Mouse (Mus musculus) spleen, adult 2 months (tissue): ENCODE results near the gene Thbs3.

Source experiments
- CTCF ChIP-seq: fragments of 200-500 bp; IDR thresholded peaks from 2 replicates; pipeline ENCODE4 v1.5.1; 2011; ENCODE audit warnings: mild to moderate bottlenecking, inconsistent platforms; ENCODE audit not compliant: insufficient read depth, insufficient read length, insufficient replicate concordance; ENCODE audit errors: extremely low read depth
- POLR2A ChIP-seq: fragments of 200-500 bp; IDR thresholded peaks from 2 replicates; pipeline ENCODE4 v1.6.1; 2011; ENCODE audit warnings: low read depth, low read length, inconsistent platforms

GRCm38 (mm10) chr3:89226900-89227299, 11.9 kb downstream of the Thbs3 start, which contains the start of gene Mtx1:
- TF ChIP-seq CTCF (no peak), POLR2A (no peak)
